Mouse (Mus musculus): ENCODE measurements around the gene Rbfox3. TPM values are rescaled to one million over a fixed set of nuclear protein-coding genes. Genes with fewer than 3 reads are reported as not detected.

Rbfox3 gene
- polyA plus RNA-seq, 1 experiment, result 117 TPM

GRCm38 (mm10) chr11:118488907-118489270, 422.5 kb downstream of the Rbfox3 start:
- Histone ChIP-seq H3K4me3 (ENCODE audit: insufficient read depth, low read length) (no peak overlapping the region), H3K4me1 (ENCODE audit: control insufficient read depth, insufficient read depth, low read length) (peaks cover 12% of the 10 kb centered on the region), H3K27ac (ENCODE audit: insufficient read depth, low read length) (no peak overlapping the region)
- TF ChIP-seq POLR2A (IDR thresholded peaks at IDR 0.05; ENCODE audit: extremely low read depth, insufficient read depth, low read length) (no peak), CTCF (IDR thresholded peaks at IDR 0.05; ENCODE audit: extremely low read depth, insufficient read depth, low read length) (no peak)

- Histone ChIP-seq H3K27ac (ENCODE audit: insufficient read depth, low read length) (no peak overlapping the region), H3K4me1 (ENCODE audit: control insufficient read depth, insufficient read depth, low read length) (peaks cover 7% of the 10 kb centered on the region), H3K4me3 (ENCODE audit: insufficient read depth, low read length) (no peak overlapping the region)
- TF ChIP-seq CTCF (IDR thresholded peaks at IDR 0.05; ENCODE audit: extremely low read depth, insufficient read depth, low read length) (peak; percentile 28; the same call in 1 of the 2 replicates), POLR2A (IDR thresholded peaks at IDR 0.05; ENCODE audit: extremely low read depth, insufficient read depth, low read length) (0 out of 2 replicates have a peak, but pooled peaks have one; percentile 4)
Measured at GRCm38 (mm10) chr11:118488191-118488906, 423.0 kb downstream of the Rbfox3 start.

GRCm38 (mm10) chr11:118486881-118487772, 424.3 kb downstream of the Rbfox3 start:
- Histone ChIP-seq H3K27ac (ENCODE audit: insufficient read depth, low read length) (no peak overlapping the region), H3K4me1 (ENCODE audit: control insufficient read depth, insufficient read depth, low read length) (peaks cover 7% of the 10 kb centered on the region), H3K4me3 (ENCODE audit: insufficient read depth, low read length) (no peak overlapping the region)
- TF ChIP-seq CTCF (IDR thresholded peaks at IDR 0.05; ENCODE audit: extremely low read depth, insufficient read depth, low read length) (no peak), POLR2A (IDR thresholded peaks at IDR 0.05; ENCODE audit: extremely low read depth, insufficient read depth, low read length) (no peak)

- Histone ChIP-seq H3K27ac (ENCODE audit: insufficient read depth, low read length) (no peak overlapping the region), H3K4me1 (ENCODE audit: control insufficient read depth, insufficient read depth, low read length) (peaks cover 7% of the 10 kb centered on the region), H3K4me3 (ENCODE audit: insufficient read depth, low read length) (no peak overlapping the region)
- TF ChIP-seq CTCF (IDR thresholded peaks at IDR 0.05; ENCODE audit: extremely low read depth, insufficient read depth, low read length) (no peak), POLR2A (IDR thresholded peaks at IDR 0.05; ENCODE audit: extremely low read depth, insufficient read depth, low read length) (no peak)
Measured at GRCm38 (mm10) chr11:118486281-118486680, 425.1 kb downstream of the Rbfox3 start.

- Histone ChIP-seq H3K27ac (ENCODE audit: insufficient read depth, low read length) (no peak overlapping the region), H3K4me3 (ENCODE audit: insufficient read depth, low read length) (no peak overlapping the region), H3K4me1 (ENCODE audit: control insufficient read depth, insufficient read depth, low read length) (peaks cover 7% of the 10 kb centered on the region)
- TF ChIP-seq POLR2A (IDR thresholded peaks at IDR 0.05; ENCODE audit: extremely low read depth, insufficient read depth, low read length) (no peak), CTCF (IDR thresholded peaks at IDR 0.05; ENCODE audit: extremely low read depth, insufficient read depth, low read length) (no peak)
Measured at GRCm38 (mm10) chr11:118485780-118486179, 425.6 kb downstream of the Rbfox3 start.

- H3K4me1 ChIP-seq (ENCODE audit: control insufficient read depth, insufficient read depth, low read length), result peaks cover 7% of the 10 kb centered on the region
- no peak overlapping the region for H3K4me3 ChIP-seq (ENCODE audit: insufficient read depth, low read length)
- no peak overlapping the region for H3K27ac ChIP-seq (ENCODE audit: insufficient read depth, low read length)
- TF ChIP-seq POLR2A (IDR thresholded peaks at IDR 0.05; ENCODE audit: extremely low read depth, insufficient read depth, low read length), result no peak
- TF ChIP-seq CTCF (IDR thresholded peaks at IDR 0.05; ENCODE audit: extremely low read depth, insufficient read depth, low read length), result no peak
Measured at GRCm38 (mm10) chr11:118485338-118485737, 426.1 kb downstream of the Rbfox3 start.

GRCm38 (mm10) chr11:118484169-118484568, 427.2 kb downstream of the Rbfox3 start:
- H3K27ac ChIP-seq (ENCODE audit: insufficient read depth, low read length), result no peak overlapping the region
- TF ChIP-seq CTCF (IDR thresholded peaks at IDR 0.05; ENCODE audit: extremely low read depth, insufficient read depth, low read length), result no peak
- TF ChIP-seq POLR2A (IDR thresholded peaks at IDR 0.05; ENCODE audit: extremely low read depth, insufficient read depth, low read length), result no peak
- H3K4me1 ChIP-seq (ENCODE audit: control insufficient read depth, insufficient read depth, low read length), result peaks cover 7% of the 10 kb centered on the region
- H3K4me3 ChIP-seq (ENCODE audit: insufficient read depth, low read length), result no peak overlapping the region

- peaks cover 7% of the 10 kb centered on the region for H3K4me1 ChIP-seq (ENCODE audit: control insufficient read depth, insufficient read depth, low read length)
- TF ChIP-seq CTCF (IDR thresholded peaks at IDR 0.05; ENCODE audit: extremely low read depth, insufficient read depth, low read length) (no peak), POLR2A (IDR thresholded peaks at IDR 0.05; ENCODE audit: extremely low read depth, insufficient read depth, low read length) (no peak)
Measured at GRCm38 (mm10) chr11:118481751-118482150, 429.6 kb downstream of the Rbfox3 start.

GRCm38 (mm10) chr11:118481231-118481630, 430.2 kb downstream of the Rbfox3 start:
- Histone ChIP-seq H3K27ac (ENCODE audit: insufficient read depth, low read length) (no peak overlapping the region), H3K4me1 (ENCODE audit: control insufficient read depth, insufficient read depth, low read length) (peaks cover 7% of the 10 kb centered on the region), H3K4me3 (ENCODE audit: insufficient read depth, low read length) (no peak overlapping the region)
- TF ChIP-seq CTCF (IDR thresholded peaks at IDR 0.05; ENCODE audit: extremely low read depth, insufficient read depth, low read length), result no peak
- TF ChIP-seq POLR2A (IDR thresholded peaks at IDR 0.05; ENCODE audit: extremely low read depth, insufficient read depth, low read length), result no peak

More at GRCm38 (mm10) chr11:118481751-118482150, 429.6 kb downstream of the Rbfox3 start:
- no peak overlapping the region for H3K27ac ChIP-seq (ENCODE audit: insufficient read depth, low read length)
- no peak overlapping the region for H3K4me3 ChIP-seq (ENCODE audit: insufficient read depth, low read length)
